Mouse (Mus musculus): ENCODE data around the gene Ankrd17. TPM values are rescaled to one million over a fixed set of nuclear protein-coding genes. Genes with fewer than 3 reads are reported as not detected.

Ankrd17 gene
- polyA plus RNA-seq, 1 experiment from 2014 or later, result 27.7 TPM

GRCm38 (mm10) chr5:90203168-90203567, 163.2 kb downstream of the Ankrd17 start:
- Histone ChIP-seq H3K4me1 (ENCODE audit: control insufficient read depth, insufficient read depth, low read length) (no peaks in the 10 kb centered on the region), H3K9ac (ENCODE audit: low read length) (no peak overlapping the region), H3K4me2 (no peak overlapping the region), H3K4me3 (ENCODE audit: low read depth, low read length) (no peak overlapping the region), H3K36me3 (ENCODE audit: control insufficient read depth, insufficient read depth, low read length) (no peaks in the 10 kb centered on the region), H3K27ac (ENCODE audit: low read depth, low read length) (no peak overlapping the region), H3K9me3 (ENCODE audit: control insufficient read depth, low read length) (no peaks in the 10 kb centered on the region), H3K27me3 (ENCODE audit: control insufficient read depth, insufficient read depth, low read length) (no peaks in the 10 kb centered on the region)
- DNase-seq (ENCODE audit: low spot score, missing footprints) (peak; percentile 92), ATAC-seq (ENCODE audit: low FRiP score) (peak; percentile 35; the same call in 1 of the 2 replicates)
- WGBS, result 28% methylated on average over 5 of the region's 5 CpGs

GRCm38 (mm10) chr5:90202447-90203117, 163.8 kb downstream of the Ankrd17 start:
- no peak for DNase-seq (ENCODE audit: low spot score, missing footprints)
- Histone ChIP-seq H3K4me3 (ENCODE audit: low read depth, low read length) (no peak overlapping the region), H3K27me3 (ENCODE audit: control insufficient read depth, insufficient read depth, low read length) (no peaks in the 10 kb centered on the region), H3K36me3 (ENCODE audit: control insufficient read depth, insufficient read depth, low read length) (no peaks in the 10 kb centered on the region), H3K27ac (ENCODE audit: low read depth, low read length) (no peak overlapping the region), H3K9ac (ENCODE audit: low read length) (no peak overlapping the region), H3K4me2 (no peak overlapping the region), H3K4me1 (ENCODE audit: control insufficient read depth, insufficient read depth, low read length) (no peaks in the 10 kb centered on the region), H3K9me3 (ENCODE audit: control insufficient read depth, low read length) (no peaks in the 10 kb centered on the region)
- no peak; the same call in 1 of the 2 replicates for ATAC-seq (ENCODE audit: low FRiP score)
- 84% methylated on average over 9 of the region's 9 CpGs for WGBS

- Histone ChIP-seq H3K9me3 (ENCODE audit: control insufficient read depth, low read length) (no peaks in the 10 kb centered on the region), H3K36me3 (ENCODE audit: control insufficient read depth, insufficient read depth, low read length) (no peaks in the 10 kb centered on the region), H3K4me1 (ENCODE audit: control insufficient read depth, insufficient read depth, low read length) (no peaks in the 10 kb centered on the region), H3K27ac (ENCODE audit: low read depth, low read length) (no peak overlapping the region), H3K9ac (ENCODE audit: low read length) (no peak overlapping the region), H3K4me3 (ENCODE audit: low read depth, low read length) (no peak overlapping the region), H3K27me3 (ENCODE audit: control insufficient read depth, insufficient read depth, low read length) (no peaks in the 10 kb centered on the region), H3K4me2 (no peak overlapping the region)
- 69% methylated on average over 16 of the region's 16 CpGs for WGBS
- ATAC-seq (ENCODE audit: low FRiP score), result no peak
- DNase-seq (ENCODE audit: low spot score, missing footprints), result no peak
These were observed 166.3 kb downstream of the Ankrd17 start for GRCm38 (mm10) chr5:90199922-90200632.

- H3K9ac ChIP-seq (ENCODE audit: low read length), result no peak overlapping the region
- H3K4me3 ChIP-seq (ENCODE audit: low read depth, low read length), result no peak overlapping the region
- ATAC-seq (ENCODE audit: low FRiP score) (peak; percentile 59; the same call in 1 of the 2 replicates), DNase-seq (ENCODE audit: low spot score, missing footprints) (peak; percentile 90)
- 38% methylated on average over 6 of the region's 6 CpGs for WGBS
- no peaks in the 10 kb centered on the region for H3K9me3 ChIP-seq (ENCODE audit: control insufficient read depth, low read length)
- no peaks in the 10 kb centered on the region for H3K4me1 ChIP-seq (ENCODE audit: control insufficient read depth, insufficient read depth, low read length)
- no peak overlapping the region for H3K4me2 ChIP-seq
- H3K36me3 ChIP-seq (ENCODE audit: control insufficient read depth, insufficient read depth, low read length), result no peaks in the 10 kb centered on the region
- H3K27me3 ChIP-seq (ENCODE audit: control insufficient read depth, insufficient read depth, low read length), result no peaks in the 10 kb centered on the region
- no peak overlapping the region for H3K27ac ChIP-seq (ENCODE audit: low read depth, low read length)
These were observed 171.5 kb downstream of the Ankrd17 start for GRCm38 (mm10) chr5:90194831-90195230.

GRCm38 (mm10) chr5:90182782-90183181, 183.6 kb downstream of the Ankrd17 start:
- Histone ChIP-seq H3K36me3 (ENCODE audit: control insufficient read depth, insufficient read depth, low read length) (no peaks in the 10 kb centered on the region), H3K9ac (ENCODE audit: low read length) (no peak overlapping the region), H3K27me3 (ENCODE audit: control insufficient read depth, insufficient read depth, low read length) (no peaks in the 10 kb centered on the region), H3K27ac (ENCODE audit: low read depth, low read length) (no peak overlapping the region), H3K4me2 (no peak overlapping the region), H3K9me3 (ENCODE audit: control insufficient read depth, low read length) (0 out of 2 replicates have a peak, but pooled peaks cover 3% of the 10 kb centered on the region), H3K4me3 (ENCODE audit: low read depth, low read length) (no peak overlapping the region), H3K4me1 (ENCODE audit: control insufficient read depth, insufficient read depth, low read length) (no peaks in the 10 kb centered on the region)
- WGBS, result 66% methylated on average over 5 of the region's 5 CpGs
- DNase-seq (ENCODE audit: low spot score, missing footprints) (no peak), ATAC-seq (ENCODE audit: low FRiP score) (no peak)

- Histone ChIP-seq H3K4me2 (no peak overlapping the region), H3K27ac (ENCODE audit: low read depth, low read length) (no peak overlapping the region), H3K27me3 (ENCODE audit: control insufficient read depth, insufficient read depth, low read length) (no peaks in the 10 kb centered on the region), H3K4me3 (ENCODE audit: low read depth, low read length) (no peak overlapping the region), H3K36me3 (ENCODE audit: control insufficient read depth, insufficient read depth, low read length) (no peaks in the 10 kb centered on the region), H3K4me1 (ENCODE audit: control insufficient read depth, insufficient read depth, low read length) (no peaks in the 10 kb centered on the region), H3K9me3 (ENCODE audit: control insufficient read depth, low read length) (no peaks in the 10 kb centered on the region), H3K9ac (ENCODE audit: low read length) (no peak overlapping the region)
- 85% methylated on average over 5 of the region's 5 CpGs for WGBS
- ATAC-seq (ENCODE audit: low FRiP score), result no peak
- no peak for DNase-seq (ENCODE audit: low spot score, missing footprints)
These were observed 187.3 kb downstream of the Ankrd17 start for GRCm38 (mm10) chr5:90179094-90179493.

- Histone ChIP-seq H3K27me3 (ENCODE audit: control insufficient read depth, insufficient read depth, low read length) (no peaks in the 10 kb centered on the region), H3K9ac (ENCODE audit: low read length) (no peak overlapping the region), H3K27ac (ENCODE audit: low read depth, low read length) (no peak overlapping the region), H3K36me3 (ENCODE audit: control insufficient read depth, insufficient read depth, low read length) (no peaks in the 10 kb centered on the region), H3K4me1 (ENCODE audit: control insufficient read depth, insufficient read depth, low read length) (no peaks in the 10 kb centered on the region), H3K4me3 (ENCODE audit: low read depth, low read length) (no peak overlapping the region), H3K9me3 (ENCODE audit: control insufficient read depth, low read length) (no peaks in the 10 kb centered on the region), H3K4me2 (no peak overlapping the region)
- DNase-seq (ENCODE audit: low spot score, missing footprints) (no peak), ATAC-seq (ENCODE audit: low FRiP score) (no peak)
- WGBS, result 94% methylated on average over 1 of the region's 1 CpGs
These were observed 188.3 kb downstream of the Ankrd17 start for GRCm38 (mm10) chr5:90178116-90178515.

Other genes with a start within 250 kb of the Ankrd17 start
- 25.3 and 32.8 TPM in 2 replicates for gene Cox18, start 142.6 kb downstream of the Ankrd17 start, polyA plus RNA-seq (2014; fragmentation: Nextera tagmentation; extraction: Ambion mirVana)
- gene Gm9958, start 627 bp upstream of the Ankrd17 start, polyA plus RNA-seq (2014; fragmentation: Nextera tagmentation; extraction: Ambion mirVana), result 8.0 and 9.1 TPM in 2 replicates
- not detected in 2 replicates for gene Alb, start 94.3 kb upstream of the Ankrd17 start, polyA plus RNA-seq (2014; fragmentation: Nextera tagmentation; extraction: Ambion mirVana)
- not detected in 2 replicates for gene Afp, start 124.2 kb upstream of the Ankrd17 start, polyA plus RNA-seq (2014; fragmentation: Nextera tagmentation; extraction: Ambion mirVana)
- not detected in 2 replicates for gene Afm, start 152.4 kb upstream of the Ankrd17 start, polyA plus RNA-seq (2014; fragmentation: Nextera tagmentation; extraction: Ambion mirVana)
- not detected in 2 replicates for gene 5830473C10Rik, start 194.5 kb upstream of the Ankrd17 start, polyA plus RNA-seq (2014; fragmentation: Nextera tagmentation; extraction: Ambion mirVana)